Mouse (Mus musculus): Measurements from ENCODE around the gene Cdkal1. TPM values are rescaled to one million over a fixed set of nuclear protein-coding genes. Genes with fewer than 3 reads are reported as not detected.

Cdkal1 gene
- polyA plus RNA-seq, 1 experiment: 7.2 TPM

- peak; percentile 57 for DNase-seq (ENCODE audit: low read depth)
- TF ChIP-seq CTCF (IDR thresholded peaks at IDR 0.05; ENCODE audit: borderline replicate concordance, extremely low read depth, insufficient read depth, insufficient read length) (no peak), POLR2A (IDR thresholded peaks at IDR 0.05; ENCODE audit: borderline replicate concordance, extremely low read depth, insufficient read depth, insufficient read length, poor library complexity, severe bottlenecking) (no peak)
Observed at GRCm38 (mm10) chr13:29578621-29579020, 276.9 kb downstream of the Cdkal1 start.

- no peak for DNase-seq (ENCODE audit: low read depth)
- TF ChIP-seq CTCF (IDR thresholded peaks at IDR 0.05; ENCODE audit: borderline replicate concordance, extremely low read depth, insufficient read depth, insufficient read length) (no peak), POLR2A (IDR thresholded peaks at IDR 0.05; ENCODE audit: borderline replicate concordance, extremely low read depth, insufficient read depth, insufficient read length, poor library complexity, severe bottlenecking) (no peak)
Observed at GRCm38 (mm10) chr13:29574784-29575183, 280.7 kb downstream of the Cdkal1 start.

GRCm38 (mm10) chr13:29572477-29572876 is 283.0 kb downstream of the Cdkal1 start:
- TF ChIP-seq CTCF (IDR thresholded peaks at IDR 0.05; ENCODE audit: borderline replicate concordance, extremely low read depth, insufficient read depth, insufficient read length): no peak
- TF ChIP-seq POLR2A (IDR thresholded peaks at IDR 0.05; ENCODE audit: borderline replicate concordance, extremely low read depth, insufficient read depth, insufficient read length, poor library complexity, severe bottlenecking): no peak

GRCm38 (mm10) chr13:29565710-29566109 is 289.8 kb downstream of the Cdkal1 start:
- TF ChIP-seq POLR2A (IDR thresholded peaks at IDR 0.05; ENCODE audit: borderline replicate concordance, extremely low read depth, insufficient read depth, insufficient read length, poor library complexity, severe bottlenecking): no peak
- no peak for TF ChIP-seq CTCF (IDR thresholded peaks at IDR 0.05; ENCODE audit: borderline replicate concordance, extremely low read depth, insufficient read depth, insufficient read length)
- peak; percentile 95 for DNase-seq (ENCODE audit: low read depth)

More at GRCm38 (mm10) chr13:29572477-29572876, 283.0 kb downstream of the Cdkal1 start:
- DNase-seq (ENCODE audit: low read depth): no peak

DNA sequence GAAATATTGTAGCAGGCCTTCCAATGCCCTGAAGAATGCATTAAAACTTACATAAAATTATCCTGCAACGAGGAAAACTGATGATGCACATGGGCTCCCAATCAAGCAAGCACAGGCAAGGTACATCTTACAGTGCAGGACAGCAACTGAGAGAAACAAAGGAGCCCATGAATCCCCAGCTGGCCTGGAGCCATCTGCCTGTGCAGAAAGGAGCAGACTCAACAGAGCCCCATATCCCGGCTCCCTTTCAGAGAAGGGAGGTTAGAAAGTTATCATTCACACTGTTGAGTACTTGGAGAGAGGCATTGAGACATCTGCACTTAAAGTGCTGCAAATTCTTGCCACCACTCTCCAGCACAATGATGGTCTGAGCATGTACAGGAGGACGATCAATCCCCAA is 296.3 kb downstream of the Cdkal1 start:
- peak; percentile 62 for DNase-seq (ENCODE audit: low read depth)
- no peak for TF ChIP-seq POLR2A (IDR thresholded peaks at IDR 0.05; ENCODE audit: borderline replicate concordance, extremely low read depth, insufficient read depth, insufficient read length, poor library complexity, severe bottlenecking)

GRCm38 (mm10) chr13:29555160-29555785 is 300.2 kb downstream of the Cdkal1 start:
- no peak for TF ChIP-seq POLR2A (IDR thresholded peaks at IDR 0.05; ENCODE audit: borderline replicate concordance, extremely low read depth, insufficient read depth, insufficient read length, poor library complexity, severe bottlenecking)
- DNase-seq (ENCODE audit: low read depth): no peak

DNA sequence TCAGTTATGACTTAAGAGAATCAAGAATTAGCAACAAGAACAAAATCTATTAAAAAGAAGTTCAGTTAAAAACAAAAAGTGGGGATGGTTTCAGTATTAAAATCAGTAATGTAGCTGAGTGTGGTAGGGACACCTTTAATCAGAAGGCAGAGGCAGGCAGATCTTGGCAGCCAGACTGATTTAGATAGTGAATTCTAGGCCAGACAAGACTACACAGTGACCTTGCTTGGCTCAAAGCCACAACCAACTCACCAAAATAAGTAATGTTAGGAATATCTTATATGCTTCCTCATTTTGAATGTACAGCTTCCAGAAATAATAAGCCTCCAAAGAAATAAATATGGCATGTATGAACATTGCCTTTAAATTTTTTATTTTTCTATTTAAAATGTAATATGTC is 301.7 kb downstream of the Cdkal1 start:
- no peak for DNase-seq (ENCODE audit: low read depth)
- TF ChIP-seq CTCF (IDR thresholded peaks at IDR 0.05; ENCODE audit: borderline replicate concordance, extremely low read depth, insufficient read depth, insufficient read length): no peak
- no peak for TF ChIP-seq POLR2A (IDR thresholded peaks at IDR 0.05; ENCODE audit: borderline replicate concordance, extremely low read depth, insufficient read depth, insufficient read length, poor library complexity, severe bottlenecking)

DNA sequence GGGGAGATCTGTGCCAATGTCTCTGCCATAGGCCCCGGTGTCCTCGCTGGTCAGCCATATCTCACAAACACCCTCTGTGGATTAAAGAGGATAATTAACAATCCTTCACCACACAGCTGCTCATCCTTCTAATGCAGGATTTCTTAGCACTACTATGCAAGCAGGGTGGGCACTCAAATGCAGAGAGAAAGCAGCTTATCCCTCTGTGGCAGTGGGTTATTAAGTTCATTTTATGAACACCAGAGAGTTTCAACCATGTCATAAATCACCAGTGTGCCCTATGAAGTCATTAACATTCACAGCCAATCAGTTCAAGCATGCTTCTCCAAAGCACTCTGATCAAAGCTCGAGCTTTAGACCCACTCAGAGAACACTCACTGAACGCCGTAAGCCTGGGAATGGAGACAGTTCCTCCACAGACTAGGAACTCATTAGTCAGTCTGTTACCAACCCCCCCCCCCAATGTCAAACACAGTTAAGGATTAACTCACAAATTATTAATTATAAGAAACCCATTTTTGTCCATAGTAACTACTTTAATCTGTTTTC is 303.1 kb downstream of the Cdkal1 start:
- TF ChIP-seq POLR2A (IDR thresholded peaks at IDR 0.05; ENCODE audit: borderline replicate concordance, extremely low read depth, insufficient read depth, insufficient read length, poor library complexity, severe bottlenecking) (no peak), CTCF (IDR thresholded peaks at IDR 0.05; ENCODE audit: borderline replicate concordance, extremely low read depth, insufficient read depth, insufficient read length) (no peak)
- peak; percentile 32 for DNase-seq (ENCODE audit: low read depth)

DNA sequence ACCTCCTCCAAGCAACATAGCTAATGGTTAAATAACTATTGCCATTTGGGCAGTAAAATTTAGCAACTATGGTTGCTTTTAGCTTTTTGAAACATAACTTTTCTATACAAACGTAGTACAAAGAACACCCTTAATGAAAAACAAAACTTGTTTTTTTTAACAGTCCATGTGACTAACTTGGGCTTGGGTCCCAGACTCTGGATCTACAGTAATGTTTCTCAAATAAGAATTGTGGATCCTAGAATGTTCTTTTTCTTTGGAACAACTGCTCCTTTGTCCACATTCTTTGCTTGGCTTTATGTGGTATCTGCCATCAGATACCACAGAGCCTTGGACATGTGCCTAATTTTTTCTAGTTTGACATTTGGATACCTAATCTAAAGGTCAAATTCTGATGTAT is 304.6 kb downstream of the Cdkal1 start:
- no peak for TF ChIP-seq CTCF (IDR thresholded peaks at IDR 0.05; ENCODE audit: borderline replicate concordance, extremely low read depth, insufficient read depth, insufficient read length)
- TF ChIP-seq POLR2A (IDR thresholded peaks at IDR 0.05; ENCODE audit: borderline replicate concordance, extremely low read depth, insufficient read depth, insufficient read length, poor library complexity, severe bottlenecking): no peak
- no peak for DNase-seq (ENCODE audit: low read depth)

DNA sequence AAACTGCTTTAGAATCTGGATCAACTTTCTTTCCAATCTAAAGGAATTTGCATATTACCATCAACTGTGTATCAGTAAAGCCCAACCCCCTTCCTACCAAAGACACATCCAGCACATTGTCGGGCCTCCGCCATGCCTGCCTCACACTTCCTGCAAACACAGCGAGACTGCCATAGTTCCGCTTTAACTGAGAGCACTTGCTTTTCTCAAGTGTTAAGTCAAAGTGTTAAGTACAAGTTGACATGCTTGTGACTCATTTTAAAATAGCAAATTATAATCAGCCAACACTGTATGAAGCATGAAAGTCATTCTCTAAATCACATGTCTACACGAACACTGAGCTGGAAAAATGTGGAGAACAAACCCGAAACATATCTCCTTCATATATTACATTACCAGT is 305.3 kb downstream of the Cdkal1 start:
- peak; percentile 75 for DNase-seq (ENCODE audit: low read depth)
- TF ChIP-seq CTCF (IDR thresholded peaks at IDR 0.05; ENCODE audit: borderline replicate concordance, extremely low read depth, insufficient read depth, insufficient read length): no peak
- TF ChIP-seq POLR2A (IDR thresholded peaks at IDR 0.05; ENCODE audit: borderline replicate concordance, extremely low read depth, insufficient read depth, insufficient read length, poor library complexity, severe bottlenecking): no peak

GRCm38 (mm10) chr13:29549761-29550160 is 305.7 kb downstream of the Cdkal1 start:
- DNase-seq (ENCODE audit: low read depth): no peak
- TF ChIP-seq POLR2A (IDR thresholded peaks at IDR 0.05; ENCODE audit: borderline replicate concordance, extremely low read depth, insufficient read depth, insufficient read length, poor library complexity, severe bottlenecking) (no peak), CTCF (IDR thresholded peaks at IDR 0.05; ENCODE audit: borderline replicate concordance, extremely low read depth, insufficient read depth, insufficient read length) (no peak)

DNA sequence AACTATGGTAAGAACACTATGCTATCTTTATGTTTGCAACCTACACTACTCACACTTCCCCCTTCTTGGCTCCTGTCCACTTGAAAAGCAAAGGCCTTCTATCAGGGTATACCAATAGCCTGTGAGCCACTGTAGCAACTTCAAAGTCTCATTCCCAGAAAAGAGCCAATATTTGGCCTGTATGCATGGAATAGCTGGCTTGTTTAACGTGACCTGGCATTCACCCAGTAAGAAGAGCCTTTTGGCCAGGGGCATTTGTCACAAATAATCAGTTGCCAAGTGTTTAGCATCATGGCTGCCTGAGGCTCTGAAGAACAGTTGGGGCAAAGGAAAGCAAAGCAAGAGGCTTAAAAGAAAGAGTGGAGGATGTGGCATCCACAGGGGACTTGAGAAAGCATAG is 317.6 kb downstream of the Cdkal1 start:
- DNase-seq (ENCODE audit: low read depth): peak; percentile 68
- TF ChIP-seq CTCF (IDR thresholded peaks at IDR 0.05; ENCODE audit: borderline replicate concordance, extremely low read depth, insufficient read depth, insufficient read length): no peak
- TF ChIP-seq POLR2A (IDR thresholded peaks at IDR 0.05; ENCODE audit: borderline replicate concordance, extremely low read depth, insufficient read depth, insufficient read length, poor library complexity, severe bottlenecking): no peak

All from brain, embryonic 14.5 days (tissue).